Mouse (Mus musculus): ENCODE measurements around the gene Chit1. TPM values are rescaled to one million over a fixed set of nuclear protein-coding genes. Genes with fewer than 3 reads are reported as not detected.

Chit1 gene
- polyA plus RNA-seq, 1 experiment from 2014 or later: 0.58 TPM

DNA sequence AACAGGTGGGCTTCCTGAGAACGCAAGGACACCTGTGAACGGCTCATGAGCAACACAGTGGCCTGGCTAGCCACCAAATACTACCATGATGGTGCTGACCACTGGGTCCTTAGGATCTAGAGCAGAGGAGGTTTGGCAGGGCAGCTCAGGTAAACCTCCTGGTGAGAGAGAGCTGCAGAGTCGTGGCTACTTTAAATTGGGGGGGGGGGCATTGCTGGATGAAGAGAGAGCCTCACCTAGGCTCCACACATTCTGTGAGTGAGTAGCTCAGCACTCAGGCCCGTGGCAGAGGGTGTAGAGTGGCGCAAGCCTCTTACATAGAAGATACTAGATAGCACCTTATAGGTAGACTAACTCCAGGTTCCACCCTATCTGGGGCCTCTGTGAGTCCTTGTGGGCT lies 10.6 kb upstream of the Chit1 start:
- no peak for DNase-seq (ENCODE audit: low spot score)
- no peaks in the 10 kb centered on the region for H3K27me3 ChIP-seq (ENCODE audit: insufficient read depth, low read length)
- no peak for ATAC-seq (replicated peaks; ENCODE audit: low FRiP score, low read depth)
- H3K4me2 ChIP-seq (ENCODE audit: low read length): no peak overlapping the region
- TF ChIP-seq CTCF (IDR thresholded peaks at IDR 0.05; ENCODE audit: low read depth): no peak
- peaks cover 51% of the 10 kb centered on the region for H3K4me1 ChIP-seq (replicated peaks; ENCODE audit: insufficient read depth, low read length)
- 83% methylated on average over 5 of the region's 5 CpGs for WGBS
- no peak overlapping the region for H3K4me3 ChIP-seq (replicated peaks; ENCODE audit: low read depth, low read length)
- H3K36me3 ChIP-seq (ENCODE audit: insufficient read depth, low read length): no peaks in the 10 kb centered on the region
- no peaks in the 10 kb centered on the region for H3K9me3 ChIP-seq (replicated peaks; ENCODE audit: low read length)
- no peak overlapping the region for H3K9ac ChIP-seq (ENCODE audit: low read depth, low read length)
- H3K27ac ChIP-seq: peak overlapping the region; percentile 97

DNA sequence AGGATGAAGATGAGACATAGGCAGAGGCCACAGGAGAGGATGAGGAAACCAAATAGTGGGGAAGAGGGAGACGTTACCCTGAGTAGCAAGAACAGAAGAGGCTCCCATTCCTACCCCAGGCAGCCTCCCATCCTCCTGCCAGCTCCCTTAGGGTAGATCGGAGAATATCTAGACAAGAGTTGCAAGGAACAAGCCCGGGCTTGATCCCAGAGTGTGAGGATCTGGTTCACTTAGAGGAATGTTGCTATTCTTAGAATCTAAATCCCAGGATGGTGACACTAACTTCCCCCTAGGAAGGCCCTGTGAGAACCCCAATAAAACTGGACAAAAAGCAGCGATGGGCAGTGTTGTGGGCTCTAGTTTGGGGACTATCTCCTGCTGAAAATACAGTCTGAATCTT lies 10.1 kb upstream of the Chit1 start:
- no peak for TF ChIP-seq CTCF (IDR thresholded peaks at IDR 0.05; ENCODE audit: low read depth)
- Histone ChIP-seq H3K9me3 (replicated peaks; ENCODE audit: low read length) (no peaks in the 10 kb centered on the region), H3K4me3 (replicated peaks; ENCODE audit: low read depth, low read length) (no peak overlapping the region), H3K36me3 (ENCODE audit: insufficient read depth, low read length) (no peaks in the 10 kb centered on the region), H3K4me2 (ENCODE audit: low read length) (no peak overlapping the region), H3K27ac (0 out of 2 replicates have a peak overlapping the region, but pooled peaks have one; percentile 97), H3K9ac (ENCODE audit: low read depth, low read length) (no peak overlapping the region), H3K4me1 (replicated peaks; ENCODE audit: insufficient read depth, low read length) (peaks cover 46% of the 10 kb centered on the region), H3K27me3 (ENCODE audit: insufficient read depth, low read length) (no peaks in the 10 kb centered on the region)
- WGBS: 84% methylated on average over 4 of the region's 4 CpGs
- no peak for DNase-seq (ENCODE audit: low spot score)
- no peak for ATAC-seq (replicated peaks; ENCODE audit: low FRiP score, low read depth)

DNA sequence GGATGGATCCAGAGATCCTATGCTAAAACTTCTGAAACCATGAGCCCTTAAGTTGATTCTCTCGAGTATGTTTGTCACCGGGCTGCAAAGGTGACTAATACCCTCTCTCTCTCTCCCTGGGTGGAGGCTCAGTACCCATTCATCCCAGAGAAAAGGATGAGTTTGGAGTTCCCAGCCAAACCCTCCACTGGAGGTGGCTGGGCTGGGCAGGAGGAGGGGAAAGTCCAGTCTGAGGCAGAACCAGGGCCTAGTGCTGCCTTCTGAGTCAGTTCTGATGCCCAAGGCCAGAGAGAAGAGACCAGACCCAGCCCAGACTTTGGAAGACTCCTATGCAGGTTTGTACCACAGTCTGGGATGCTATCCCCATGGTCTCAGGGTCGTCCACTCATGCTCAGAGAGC lies 9.4 kb upstream of the Chit1 start:
- Histone ChIP-seq H3K27me3 (ENCODE audit: insufficient read depth, low read length) (no peaks in the 10 kb centered on the region), H3K4me2 (ENCODE audit: low read length) (no peak overlapping the region), H3K4me1 (replicated peaks; ENCODE audit: insufficient read depth, low read length) (peaks cover 41% of the 10 kb centered on the region), H3K36me3 (ENCODE audit: insufficient read depth, low read length) (no peaks in the 10 kb centered on the region), H3K9ac (ENCODE audit: low read depth, low read length) (no peak overlapping the region), H3K27ac (no peak overlapping the region), H3K9me3 (replicated peaks; ENCODE audit: low read length) (no peaks in the 10 kb centered on the region), H3K4me3 (replicated peaks; ENCODE audit: low read depth, low read length) (no peak overlapping the region)
- ATAC-seq (replicated peaks; ENCODE audit: low FRiP score, low read depth): no peak
- no peak for DNase-seq (ENCODE audit: low spot score)
- WGBS: 79% methylated on average over 3 of the region's 3 CpGs
- TF ChIP-seq CTCF (IDR thresholded peaks at IDR 0.05; ENCODE audit: low read depth): no peak

DNA sequence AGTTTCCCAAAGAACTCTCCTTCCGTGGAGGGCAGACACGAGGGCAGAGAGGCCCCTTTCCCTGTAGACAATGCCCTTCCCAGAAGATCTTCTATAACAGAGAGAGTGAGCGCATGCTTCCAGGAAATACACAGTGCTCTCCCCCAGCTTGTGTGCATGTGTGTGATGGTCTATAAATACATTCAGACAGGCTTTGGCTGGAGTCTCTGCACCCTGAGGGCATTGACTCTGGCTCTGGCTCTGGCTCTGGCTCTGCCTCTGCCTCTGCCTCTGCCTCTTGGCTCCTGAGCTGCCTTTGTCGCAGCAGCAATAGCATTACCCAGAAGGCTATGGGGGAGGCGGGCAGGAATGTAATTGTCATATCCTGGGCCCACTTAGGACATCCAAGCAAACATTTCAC lies 7.2 kb upstream of the Chit1 start:
- no peak for TF ChIP-seq CTCF (IDR thresholded peaks at IDR 0.05; ENCODE audit: low read depth)
- ATAC-seq (replicated peaks; ENCODE audit: low FRiP score, low read depth) (no peak), DNase-seq (ENCODE audit: low spot score) (no peak)

DNA sequence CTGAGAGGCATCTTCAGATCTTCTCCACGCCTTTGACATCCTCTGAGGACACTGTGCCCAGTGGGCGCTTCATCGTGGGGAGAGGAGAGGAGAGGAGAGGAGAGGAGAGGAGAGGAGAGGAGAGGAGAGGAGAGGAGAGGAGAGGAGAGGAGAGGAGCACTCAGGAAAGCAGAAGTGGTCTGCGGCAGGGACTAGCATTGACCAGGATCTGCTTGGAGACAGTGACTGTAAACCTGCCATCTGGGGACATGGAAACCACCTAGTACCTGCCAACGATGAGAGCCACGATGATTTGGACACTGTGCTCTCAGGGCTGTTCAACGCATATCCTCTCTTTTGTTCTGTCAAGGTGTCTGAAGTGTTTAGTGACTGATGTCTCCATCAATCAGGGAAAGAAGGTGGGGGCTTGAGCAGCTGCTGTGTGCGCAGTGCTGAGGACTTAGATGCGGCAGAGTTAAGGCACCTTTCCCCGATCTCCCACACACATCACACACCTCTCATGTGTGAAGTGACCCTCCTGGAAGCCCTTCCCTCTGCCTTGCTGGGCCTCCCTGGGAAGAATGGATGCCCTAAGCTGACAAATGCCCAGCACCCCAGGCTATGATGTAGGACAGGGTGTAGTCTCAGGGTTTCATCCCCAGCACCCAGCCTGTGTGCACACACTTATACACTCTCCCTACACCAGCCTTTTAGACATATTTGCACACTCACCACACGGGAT lies 5.8 kb upstream of the Chit1 start:
- Histone ChIP-seq H3K9me3 (replicated peaks; ENCODE audit: low read length) (no peaks in the 10 kb centered on the region), H3K36me3 (ENCODE audit: insufficient read depth, low read length) (no peaks in the 10 kb centered on the region), H3K4me1 (replicated peaks; ENCODE audit: insufficient read depth, low read length) (peaks cover 9% of the 10 kb centered on the region; the same call in 1 of the 2 replicates), H3K4me3 (replicated peaks; ENCODE audit: low read depth, low read length) (no peak overlapping the region), H3K27ac (no peak overlapping the region), H3K4me2 (ENCODE audit: low read length) (no peak overlapping the region), H3K27me3 (ENCODE audit: insufficient read depth, low read length) (no peaks in the 10 kb centered on the region), H3K9ac (ENCODE audit: low read depth, low read length) (no peak overlapping the region)
- ATAC-seq (replicated peaks; ENCODE audit: low FRiP score, low read depth): no peak
- no peak for TF ChIP-seq CTCF (IDR thresholded peaks at IDR 0.05; ENCODE audit: low read depth)
- DNase-seq (ENCODE audit: low spot score): no peak
- 78% methylated on average over 11 of the region's 11 CpGs for WGBS

More for the DNA sequence above, 7.2 kb upstream of the Chit1 start:
- Histone ChIP-seq H3K9ac (ENCODE audit: low read depth, low read length) (no peak overlapping the region), H3K4me3 (replicated peaks; ENCODE audit: low read depth, low read length) (no peak overlapping the region), H3K4me1 (replicated peaks; ENCODE audit: insufficient read depth, low read length) (peaks cover 18% of the 10 kb centered on the region; the same call in 1 of the 2 replicates), H3K4me2 (ENCODE audit: low read length) (no peak overlapping the region), H3K27me3 (ENCODE audit: insufficient read depth, low read length) (no peaks in the 10 kb centered on the region), H3K27ac (no peak overlapping the region), H3K36me3 (ENCODE audit: insufficient read depth, low read length) (no peaks in the 10 kb centered on the region), H3K9me3 (replicated peaks; ENCODE audit: low read length) (no peaks in the 10 kb centered on the region)
- WGBS: 61% methylated on average over 5 of the region's 5 CpGs

DNA sequence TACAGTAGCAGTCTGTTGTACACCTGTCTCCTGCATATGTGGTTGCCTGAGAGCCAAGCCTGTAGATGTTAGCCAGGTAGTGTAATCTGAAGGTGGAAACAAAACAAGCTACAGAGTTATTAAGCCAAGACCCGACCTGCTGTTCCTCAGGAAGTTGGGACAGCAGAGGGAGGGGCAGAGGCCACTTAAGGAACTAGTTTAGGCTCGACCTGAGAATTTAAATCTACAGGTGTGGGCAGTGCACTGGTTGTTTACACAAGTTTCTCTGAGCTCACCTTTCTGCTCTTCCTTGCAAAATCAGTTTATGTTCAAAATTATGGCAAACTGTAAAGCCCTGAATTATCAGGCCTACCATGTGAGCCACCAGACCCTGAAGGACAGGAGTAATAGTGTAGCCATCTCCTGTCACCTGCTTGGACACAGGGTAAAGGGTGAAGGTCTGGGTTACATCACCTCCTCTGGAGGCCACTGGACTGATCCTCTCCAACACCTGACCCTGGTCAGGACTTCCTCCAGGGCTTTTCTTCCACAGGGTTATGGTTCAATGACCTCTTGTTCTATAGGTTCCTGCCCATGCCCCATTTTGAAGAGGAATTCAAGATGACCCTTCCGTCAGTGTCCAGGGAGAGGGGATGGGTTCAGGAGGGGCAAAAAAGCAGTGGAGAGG lies 5.1 kb upstream of the Chit1 start:
- Histone ChIP-seq H3K27ac (no peak overlapping the region), H3K9ac (ENCODE audit: low read depth, low read length) (no peak overlapping the region), H3K4me3 (replicated peaks; ENCODE audit: low read depth, low read length) (no peak overlapping the region), H3K4me1 (replicated peaks; ENCODE audit: insufficient read depth, low read length) (0 out of 2 replicates have a peak, but pooled peaks cover 3% of the 10 kb centered on the region), H3K27me3 (ENCODE audit: insufficient read depth, low read length) (no peaks in the 10 kb centered on the region), H3K4me2 (ENCODE audit: low read length) (no peak overlapping the region), H3K9me3 (replicated peaks; ENCODE audit: low read length) (no peaks in the 10 kb centered on the region), H3K36me3 (ENCODE audit: insufficient read depth, low read length) (no peaks in the 10 kb centered on the region)
- no peak for DNase-seq (ENCODE audit: low spot score)
- TF ChIP-seq CTCF (IDR thresholded peaks at IDR 0.05; ENCODE audit: low read depth): no peak
- ATAC-seq (replicated peaks; ENCODE audit: low FRiP score, low read depth): peak; percentile 21; the same call in 1 of the 2 replicates
- WGBS: 41% methylated on average over 3 of the region's 3 CpGs

All from kidney, postnatal 0 days (tissue).